Mouse (Mus musculus): ENCODE data around the gene Bcar3.
"Not testable (repeated sequence)": the region's sequence is repeated elsewhere in the genome, so short reads cannot be mapped to it uniquely, and the experiment has no call there.

The Bcar3 gene

GRCm38 (mm10) chr3:122293954-122294850, at the start of gene Bcar3:
TSS of gene Bcar3 (plus strand) at chr3:122294136.
- DNase-seq (ENCODE audit: low spot score in 2 of 2): peak; percentile 85 to 92

GRCm38 (mm10) chr3:122244759-122245158, 49.2 kb upstream of the Bcar3 start:
- DNase-seq (ENCODE audit: low spot score in 2 of 2): no peak

- DNase-seq (ENCODE audit: low spot score in 2 of 2): peak; percentile 91 to 94
These were observed 48.6 kb upstream of the Bcar3 start, which contains the start of gene Gclm for GRCm38 (mm10) chr3:122245215-122245877. TSS of gene Gclm (plus strand) at chr3:122245557.

- DNase-seq (ENCODE audit: low spot score in 2 of 2): peak in 1 of 2 experiments; percentile 69
These were observed 48.0 kb upstream of the Bcar3 start for GRCm38 (mm10) chr3:122245878-122246332.

DNA sequence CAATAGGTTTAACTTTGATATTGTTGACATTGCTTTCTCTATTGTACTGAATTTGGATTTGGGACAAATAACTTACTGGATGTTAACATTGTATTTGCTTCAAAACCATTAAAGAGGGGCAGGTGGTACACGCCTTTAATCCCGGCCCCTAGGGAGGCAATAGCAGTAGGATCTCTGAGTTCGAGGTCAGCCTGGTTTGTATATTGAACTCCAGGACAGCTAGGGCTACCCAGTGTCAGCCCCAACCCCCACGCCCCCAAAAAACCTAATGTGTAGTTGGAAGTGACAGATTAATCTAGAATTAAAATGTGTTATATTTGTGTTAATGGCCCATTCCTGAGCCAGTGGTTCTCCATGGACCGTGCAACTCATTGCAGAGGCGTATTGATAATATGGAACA, 47.5 kb upstream of the Bcar3 start:
- DNase-seq (ENCODE audit: low spot score in 2 of 2): no peak

- no peak for DNase-seq (ENCODE audit: low spot score in 2 of 2)
These were observed 46.8 kb upstream of the Bcar3 start for GRCm38 (mm10) chr3:122246986-122247767.

GRCm38 (mm10) chr3:122247768-122248100, 46.2 kb upstream of the Bcar3 start:
- DNase-seq (ENCODE audit: low spot score in 2 of 2): no peak

- no peak for DNase-seq (ENCODE audit: low spot score in 2 of 2)
These were observed 41.3 kb upstream of the Bcar3 start for GRCm38 (mm10) chr3:122252466-122253253.

DNA sequence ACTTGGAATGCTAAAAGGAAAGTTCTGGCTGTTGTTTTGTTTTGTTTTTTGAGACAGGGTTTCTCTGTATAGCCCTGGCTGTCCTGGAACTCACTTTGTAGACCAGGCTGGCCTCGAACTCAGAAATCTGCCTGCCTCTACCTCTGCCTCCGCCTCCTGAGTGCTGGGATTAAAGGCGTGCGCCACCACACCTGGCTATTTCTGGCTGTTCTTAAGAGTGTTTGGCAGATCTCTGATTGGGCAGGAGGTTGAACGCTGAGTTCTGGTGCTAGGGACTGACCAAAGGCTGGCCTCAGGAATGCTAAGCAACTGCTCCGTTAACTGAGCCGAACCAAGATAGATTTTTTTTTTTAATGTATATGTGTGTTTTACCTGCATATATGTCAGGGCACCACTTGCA, 39.9 kb upstream of the Bcar3 start:
- not testable (repeated sequence) for DNase-seq (ENCODE audit: low spot score in 2 of 2)

GRCm38 (mm10) chr3:122269986-122270385, 23.9 kb upstream of the Bcar3 start:
- no peak for DNase-seq (ENCODE audit: low spot score in 2 of 2)

- DNase-seq (ENCODE audit: low spot score in 2 of 2): not testable (repeated sequence)
These were observed 21.4 kb upstream of the Bcar3 start for GRCm38 (mm10) chr3:122272565-122272964.

GRCm38 (mm10) chr3:122273407-122274240, 20.3 kb upstream of the Bcar3 start:
- DNase-seq (ENCODE audit: low spot score in 2 of 2): no peak

GRCm38 (mm10) chr3:122274241-122275024, 19.5 kb upstream of the Bcar3 start, which contains the start of gene Dnttip2:
TSS of gene Dnttip2 (plus strand) at chr3:122274388.
- DNase-seq (ENCODE audit: low spot score in 2 of 2): peak; percentile 92

GRCm38 (mm10) chr3:122275111-122275510, 18.8 kb upstream of the Bcar3 start:
- no peak for DNase-seq (ENCODE audit: low spot score in 2 of 2)

DNA sequence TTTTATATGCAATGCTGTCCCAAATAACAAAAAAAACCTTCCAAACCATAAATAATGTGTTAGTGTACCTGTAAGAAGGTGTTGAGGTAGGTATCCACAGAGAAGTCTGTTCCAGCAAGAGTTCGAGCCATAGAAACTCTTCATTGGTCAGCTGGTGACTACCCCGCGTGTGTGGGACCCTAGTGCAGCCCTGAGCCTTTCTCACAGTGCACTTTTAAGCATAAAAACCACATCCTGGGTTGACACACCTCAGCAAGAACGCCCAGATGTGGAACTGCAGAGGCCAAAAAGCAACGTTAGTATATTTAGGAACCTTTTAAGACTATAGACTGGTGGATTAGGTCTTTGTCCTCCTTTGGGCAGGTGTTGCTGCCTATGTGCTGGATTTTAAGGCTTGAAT, 6.7 kb upstream of the Bcar3 start:
- DNase-seq (ENCODE audit: low spot score in 2 of 2): no peak

GRCm38 (mm10) chr3:122288613-122289195, 5.2 kb upstream of the Bcar3 start:
- no peak for DNase-seq (ENCODE audit: low spot score in 2 of 2)

- not testable (repeated sequence) for DNase-seq (ENCODE audit: low spot score in 2 of 2)
These were observed 4.6 kb upstream of the Bcar3 start for GRCm38 (mm10) chr3:122289344-122289743.

GRCm38 (mm10) chr3:122290696-122291095, 3.2 kb upstream of the Bcar3 start:
- DNase-seq (ENCODE audit: low spot score in 2 of 2): no peak

- no peak for DNase-seq (ENCODE audit: low spot score in 2 of 2)
These were observed 2.1 kb upstream of the Bcar3 start for GRCm38 (mm10) chr3:122291828-122292227.
